Mouse (Mus musculus) heart, adult 2 months (tissue): ENCODE results near the gene Klhdc8b. TPM values are rescaled to one million over a fixed set of nuclear protein-coding genes. Genes with fewer than 3 reads are reported as not detected.

Experiments used
- DNase-seq, 2 experiments: peaks; one replicate each; pipeline ENCODE4 v3.0.0; 2021
- H3K27ac ChIP-seq: fragments of 200-600 bp; 2 replicates; pipeline ENCODE4 v1.8.1; 2022
- H3K27me3 ChIP-seq: fragments of 200-500 bp; 2 replicates; pipeline ENCODE4 v1.6.1; 2012; ENCODE audit warnings: mild to moderate bottlenecking, low read length, inconsistent platforms, mixed read lengths; ENCODE audit not compliant: control insufficient read depth, insufficient read depth
- H3K36me3 ChIP-seq: fragments of 200-500 bp; 2 replicates; pipeline ENCODE4 v1.6.1; 2012; ENCODE audit warnings: low read length, inconsistent platforms; ENCODE audit not compliant: control insufficient read depth, insufficient read depth
- H3K4me1 ChIP-seq: fragments of 200-500 bp; 2 replicates; pipeline ENCODE4 v1.6.1; 2011; ENCODE audit warnings: low read length; ENCODE audit not compliant: control insufficient read depth, insufficient read depth
- H3K4me3 ChIP-seq: fragments of 200-600 bp; 2 replicates; pipeline ENCODE4 v1.8.1; 2022
- H3K79me2 ChIP-seq: fragments of 200-500 bp; replicated peaks from 2 replicates; pipeline ENCODE4 v1.6.1; 2012; ENCODE audit warnings: mild to moderate bottlenecking, inconsistent platforms, low read length, moderate library complexity, mixed read lengths; ENCODE audit not compliant: control insufficient read depth, insufficient read depth
- H3K9ac ChIP-seq: fragments of 200-500 bp; 2 replicates; pipeline ENCODE4 v1.6.1; 2012; ENCODE audit warnings: low read depth, mild to moderate bottlenecking, control low read depth, inconsistent platforms, low read length, mixed read lengths
- CTCF ChIP-seq: fragments of 200-600 bp; IDR thresholded peaks from 2 replicates; pipeline ENCODE4 v1.8.1; 2022; ENCODE audit warnings: antibody characterized with exemption, mild to moderate bottlenecking, moderate library complexity
- EP300 ChIP-seq: fragments of 200-500 bp; IDR thresholded peaks from 2 replicates; pipeline ENCODE4 v1.6.1; 2011; ENCODE audit warnings: low read depth, low read length, control low read depth; ENCODE audit not compliant: insufficient read depth
- POLR2A ChIP-seq: fragments of 200-500 bp; IDR thresholded peaks from 2 replicates; pipeline ENCODE4 v1.6.1; 2011; ENCODE audit warnings: mild to moderate bottlenecking, low read depth, low read length, control low read depth; ENCODE audit not compliant: insufficient read depth
- WGBS: fragments of 180-500 bp; shearing (Covaris S2); methylation state at CpG from one replicate; pipeline ENCODE4 v1.1.7; 2018; 5-methylcytosine and 5-hydroxymethylcytosine counted together
- intact Hi-C: fragments of 180-260 bp; cut with DNase I; formaldehyde crosslinking; loops from one replicate; pipeline ENCODE4 v1.15.1; 2025
- polyA plus RNA-seq: library from polyadenylated mRNA; depleted of rRNA; stranded (reverse); fragments of >200 nt; gene quantifications from 2 replicates; pipeline ENCODE4 v1.2.3, GENCODE M21; 2012
- total RNA-seq, 2 experiments: library from RNA; stranded (reverse); gene quantifications; 2 replicates each; pipeline ENCODE4 v1.2.3; 2021

Klhdc8b gene
- total and polyA plus RNA-seq, 3 experiments = 4.9 to 21.5 (median 5.8) TPM

- H3K27ac ChIP-seq = no peak overlapping the region; the same call in 1 of the 2 replicates
- no peak overlapping the region; the same call in 1 of the 2 replicates for H3K9ac ChIP-seq
- H3K36me3 ChIP-seq = no peaks in the 10 kb centered on the region
- H3K4me3 ChIP-seq = peak overlapping the region; percentile 67
- no peak for TF ChIP-seq CTCF
- TF ChIP-seq EP300 = no peak
- DNase-seq = no peak
- H3K79me2 ChIP-seq = no peaks in the 10 kb centered on the region
- intact Hi-C loops = loop anchor here (5.0 kb wide), 2 partner anchors 41 to 69 kb away; partner anchors contain the start of gene Usp19
- H3K4me1 ChIP-seq = 0 out of 2 replicates have a peak, but pooled peaks cover 2% of the 10 kb centered on the region
- H3K27me3 ChIP-seq = no peaks in the 10 kb centered on the region
- WGBS = 77% methylated on average over 6 of the region's 6 CpGs
Observed at GRCm38 (mm10) chr9:108451519-108452160, 9.7 kb downstream of the Klhdc8b start.

GRCm38 (mm10) chr9:108451170-108451493 is 10.2 kb downstream of the Klhdc8b start:
- no peak overlapping the region for H3K9ac ChIP-seq
- H3K27ac ChIP-seq = no peak overlapping the region
- 75% methylated on average over 6 of the region's 6 CpGs for WGBS
- H3K36me3 ChIP-seq = no peaks in the 10 kb centered on the region
- TF ChIP-seq POLR2A (no peak), CTCF (no peak), EP300 (no peak)
- no peak overlapping the region for H3K4me3 ChIP-seq
- intact Hi-C loops = loop anchor here (5.0 kb wide), 2 partner anchors 41 to 69 kb away; partner anchors contain the start of gene Usp19
- H3K4me1 ChIP-seq = 0 out of 2 replicates have a peak, but pooled peaks cover 2% of the 10 kb centered on the region
- no peaks in the 10 kb centered on the region for H3K27me3 ChIP-seq
- no peak for DNase-seq
- H3K79me2 ChIP-seq = no peaks in the 10 kb centered on the region

- H3K4me3 ChIP-seq = no peak overlapping the region
Observed at GRCm38 (mm10) chr9:108450292-108451169, 10.8 kb downstream of the Klhdc8b start.

GRCm38 (mm10) chr9:108449860-108450259 is 11.5 kb downstream of the Klhdc8b start:
- DNase-seq = no peak
- H3K4me1 ChIP-seq = 0 out of 2 replicates have a peak, but pooled peaks cover 2% of the 10 kb centered on the region
- intact Hi-C loops = loop anchor here (5.0 kb wide), 2 partner anchors 42 to 68 kb away; partner anchors contain the start of gene Usp19
- no peak overlapping the region for H3K27ac ChIP-seq
- H3K36me3 ChIP-seq = no peaks in the 10 kb centered on the region
- 55% methylated on average over 4 of the region's 4 CpGs for WGBS
- no peak overlapping the region for H3K4me3 ChIP-seq
- H3K27me3 ChIP-seq = no peaks in the 10 kb centered on the region
- H3K9ac ChIP-seq = no peak overlapping the region
- H3K79me2 ChIP-seq = no peaks in the 10 kb centered on the region
- TF ChIP-seq CTCF = no peak
- no peak for TF ChIP-seq EP300
- no peak for TF ChIP-seq POLR2A

More at GRCm38 (mm10) chr9:108450292-108451169, 10.8 kb downstream of the Klhdc8b start:
- Histone ChIP-seq H3K79me2 (no peaks in the 10 kb centered on the region), H3K4me1 (0 out of 2 replicates have a peak, but pooled peaks cover 2% of the 10 kb centered on the region), H3K36me3 (no peaks in the 10 kb centered on the region), H3K9ac (no peak overlapping the region), H3K27me3 (no peaks in the 10 kb centered on the region), H3K27ac (0 out of 2 replicates have a peak overlapping the region, but pooled peaks have one; percentile 23)
- 50% methylated on average over 21 of the region's 21 CpGs for WGBS
- TF ChIP-seq CTCF (no peak), EP300 (0 out of 2 replicates have a peak, but pooled peaks have one; percentile 7)
- DNase-seq = no peak
- intact Hi-C loops = loop anchor here (5.0 kb wide), 2 partner anchors 42 to 68 kb away; partner anchors contain the start of gene Usp19

GRCm38 (mm10) chr9:108445125-108445524 is 16.3 kb downstream of the Klhdc8b start:
- Histone ChIP-seq H3K36me3 (no peaks in the 10 kb centered on the region), H3K4me3 (no peak overlapping the region), H3K9ac (no peak overlapping the region), H3K27me3 (no peaks in the 10 kb centered on the region), H3K79me2 (no peaks in the 10 kb centered on the region), H3K4me1 (peaks cover 12% of the 10 kb centered on the region), H3K27ac (no peak overlapping the region)
- no peak for TF ChIP-seq CTCF
- no peak for TF ChIP-seq POLR2A
- TF ChIP-seq EP300 = no peak
- intact Hi-C loops = no loop called here
- 55% methylated on average over 9 of the region's 9 CpGs for WGBS
- no peak for DNase-seq
